Mouse (Mus musculus) megakaryocyte, embryonic 14.5 days (primary cell): ENCODE results near the gene Gli2. TPM values are rescaled to one million over a fixed set of nuclear protein-coding genes. Genes with fewer than 3 reads are reported as not detected.

ENCODE experiments used
- H3K27me3 ChIP-seq: replicated peaks from 2 replicates; pipeline ENCODE3; 2012; ENCODE audit warnings: inconsistent platforms
- H3K36me3 ChIP-seq: replicated peaks from 2 replicates; pipeline ENCODE3; 2012; ENCODE audit warnings: low read length, inconsistent platforms, mixed read lengths
- H3K4me1 ChIP-seq: 2 replicates; pipeline ENCODE4 v1.6.1; 2012; ENCODE audit warnings: inconsistent platforms
- H3K4me3 ChIP-seq: replicated peaks from 2 replicates; pipeline ENCODE3; 2012; ENCODE audit warnings: moderate library complexity, mild to moderate bottlenecking, inconsistent platforms
- H3K9me3 ChIP-seq: 2 replicates; pipeline ENCODE4 v1.6.1; 2012; ENCODE audit warnings: inconsistent platforms
- FLI1 ChIP-seq: IDR thresholded peaks from 2 replicates; pipeline ENCODE4 v1.6.1; 2012; ENCODE audit warnings: low read length, inconsistent platforms, mixed read lengths
- GATA1 ChIP-seq: IDR thresholded peaks from 3 replicates; pipeline ENCODE4 v1.6.1; 2012; ENCODE audit warnings: mixed read lengths, low read length, inconsistent platforms, borderline replicate concordance
- polyA plus RNA-seq: library from polyadenylated mRNA; stranded (reverse); fragments of >175 nt; gene quantifications from 2 replicates; pipeline ENCODE4 v1.2.3, GENCODE M21; 2012; ENCODE audit warnings: low replicate concordance; ENCODE audit not compliant: insufficient read depth

Gli2 gene
- polyA plus RNA-seq, 1 experiment, result not detected

DNA sequence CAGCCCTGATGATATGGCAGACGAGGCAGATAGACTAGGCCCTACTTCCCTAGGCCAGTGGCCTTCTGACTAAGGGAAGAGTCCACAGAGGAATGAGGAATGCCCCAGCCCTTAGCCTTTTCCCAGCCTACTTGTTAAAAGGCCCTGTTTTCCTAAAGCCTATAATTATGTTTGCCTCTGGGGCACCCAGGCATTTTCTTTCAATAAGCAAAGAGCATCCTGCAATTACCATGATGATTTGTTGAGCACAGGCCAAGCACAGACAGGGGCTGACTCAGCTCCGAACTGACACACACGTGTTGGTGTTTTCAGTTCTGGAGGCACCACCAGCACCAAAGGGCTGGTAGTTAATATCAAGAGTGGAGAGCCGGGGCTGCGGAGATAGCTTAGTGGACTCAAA, 162.0 kb downstream of the Gli2 start:
- TF ChIP-seq GATA1, result no peak
- no peak for TF ChIP-seq FLI1
- peaks cover 7% of the 10 kb centered on the region; the same call in 1 of the 2 replicates for H3K9me3 ChIP-seq
- H3K27me3 ChIP-seq, result no peaks in the 10 kb centered on the region
- no peak overlapping the region for H3K4me3 ChIP-seq
- no peaks in the 10 kb centered on the region for H3K36me3 ChIP-seq
- 0 out of 2 replicates have a peak, but pooled peaks cover 3% of the 10 kb centered on the region for H3K4me1 ChIP-seq

DNA sequence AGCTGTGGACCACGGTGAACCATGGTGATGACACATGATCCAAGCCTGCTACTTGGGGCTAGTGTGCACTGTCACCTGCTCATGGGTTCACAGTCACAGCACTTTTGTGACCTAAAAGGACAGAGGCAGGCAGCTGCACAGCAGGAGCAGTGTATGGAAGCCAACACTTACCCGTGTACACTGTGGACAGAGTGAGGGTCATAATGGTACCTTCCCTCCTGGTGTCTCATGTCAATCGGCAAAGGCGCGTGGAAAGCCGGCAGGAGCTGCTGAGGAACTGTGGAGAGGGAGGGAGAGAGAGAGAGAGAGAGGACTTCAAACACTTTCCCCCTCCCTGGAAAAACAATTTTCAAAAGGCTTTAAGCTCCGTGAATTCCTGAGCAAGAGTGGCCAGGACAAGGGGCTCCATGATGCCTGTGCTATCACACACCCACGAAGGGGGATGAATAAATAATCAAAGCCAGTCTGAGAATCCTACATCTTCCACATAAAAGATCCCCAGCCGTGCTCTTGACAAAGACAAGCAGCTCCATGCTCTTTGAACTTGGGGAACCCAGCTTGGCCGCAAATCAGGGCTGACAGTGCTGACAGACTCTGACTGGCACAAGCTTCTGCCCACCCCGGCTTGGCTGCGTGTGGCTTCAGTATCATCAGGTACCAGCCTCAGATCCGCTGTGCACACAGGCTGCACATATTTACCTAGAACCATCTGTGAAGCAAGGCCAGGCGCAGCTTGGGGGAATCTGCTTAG, 163.1 kb downstream of the Gli2 start:
- H3K4me3 ChIP-seq, result peak overlapping the region; percentile 1
- TF ChIP-seq FLI1 (no peak), GATA1 (no peak)
- H3K4me1 ChIP-seq, result 0 out of 2 replicates have a peak, but pooled peaks cover 3% of the 10 kb centered on the region
- peaks cover 5% of the 10 kb centered on the region; the same call in 1 of the 2 replicates for H3K9me3 ChIP-seq
- no peaks in the 10 kb centered on the region for H3K36me3 ChIP-seq
- no peaks in the 10 kb centered on the region for H3K27me3 ChIP-seq

- Histone ChIP-seq H3K9me3 (peaks cover 39% of the 10 kb centered on the region), H3K36me3 (no peaks in the 10 kb centered on the region), H3K27me3 (no peaks in the 10 kb centered on the region), H3K4me1 (no peaks in the 10 kb centered on the region), H3K4me3 (no peak overlapping the region)
- TF ChIP-seq GATA1, result no peak
- no peak for TF ChIP-seq FLI1
Observed at GRCm38 (mm10) chr1:118880781-118881247, 172.6 kb downstream of the Gli2 start.

DNA sequence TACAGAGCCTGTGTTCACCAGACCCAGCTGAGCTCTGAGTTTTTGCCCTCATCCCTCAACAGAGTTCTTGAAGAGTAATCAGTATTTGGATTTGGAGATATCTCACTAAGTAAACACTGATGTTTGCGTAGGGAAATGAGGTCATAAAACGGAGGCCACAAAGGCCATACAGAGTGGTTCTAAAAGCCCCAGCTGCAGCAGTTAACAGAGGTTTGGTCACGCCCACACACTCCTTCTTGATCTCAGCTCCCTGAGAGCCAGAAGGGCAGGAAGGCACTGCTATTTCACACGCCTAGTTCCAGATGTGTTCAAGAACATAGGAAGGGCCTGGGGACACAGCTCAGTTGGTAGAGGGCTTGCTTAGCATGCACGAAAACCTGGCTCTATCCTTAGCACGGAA, 175.1 kb downstream of the Gli2 start:
- Histone ChIP-seq H3K36me3 (no peaks in the 10 kb centered on the region), H3K4me3 (no peak overlapping the region), H3K9me3 (peaks cover 43% of the 10 kb centered on the region), H3K27me3 (no peaks in the 10 kb centered on the region), H3K4me1 (no peaks in the 10 kb centered on the region)
- TF ChIP-seq FLI1 (no peak), GATA1 (no peak)

DNA sequence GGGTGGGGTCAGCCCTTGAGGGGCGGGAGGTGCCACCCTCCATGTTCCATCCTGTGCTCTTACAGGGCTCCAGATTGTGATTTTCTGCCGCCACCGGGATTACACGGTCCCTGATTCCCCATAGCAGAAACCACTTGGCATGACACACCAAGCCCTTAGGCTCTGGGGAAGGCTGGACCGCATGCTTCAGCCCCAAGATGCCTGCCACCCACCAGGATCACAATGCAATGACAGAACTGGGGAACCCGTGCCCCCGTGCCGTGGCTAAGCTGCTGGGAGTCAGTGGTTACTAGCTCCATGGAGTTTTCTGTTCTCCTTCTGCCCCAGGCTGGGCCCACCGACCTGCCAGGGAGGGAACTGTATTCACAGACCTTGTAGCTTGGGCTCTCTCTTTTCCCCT, 178.2 kb downstream of the Gli2 start:
- Histone ChIP-seq H3K9me3 (peaks cover 46% of the 10 kb centered on the region), H3K4me3 (no peak overlapping the region), H3K4me1 (no peaks in the 10 kb centered on the region), H3K36me3 (no peaks in the 10 kb centered on the region), H3K27me3 (no peaks in the 10 kb centered on the region)
- TF ChIP-seq GATA1, result no peak
- no peak for TF ChIP-seq FLI1

DNA sequence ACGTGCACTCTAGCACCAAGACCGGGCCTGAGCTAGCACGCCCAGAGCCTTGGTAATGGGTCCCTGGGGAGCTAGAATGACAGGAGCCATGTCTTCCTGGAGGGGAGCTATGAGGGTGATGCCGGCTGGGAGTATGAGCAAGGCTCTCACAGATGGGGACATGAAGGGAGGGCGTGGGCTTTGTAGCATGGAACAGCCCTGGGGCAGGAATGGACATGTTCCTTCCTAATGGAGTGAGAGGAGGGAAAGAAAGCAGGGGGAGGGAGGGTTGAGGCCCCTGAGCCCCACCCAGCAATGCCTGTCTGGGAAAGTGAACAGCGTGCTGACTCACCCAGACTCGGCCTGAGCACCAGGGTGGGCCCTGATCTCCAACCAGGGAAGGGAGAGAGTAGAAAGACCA, 179.9 kb downstream of the Gli2 start:
- no peaks in the 10 kb centered on the region for H3K27me3 ChIP-seq
- no peaks in the 10 kb centered on the region for H3K4me1 ChIP-seq
- H3K4me3 ChIP-seq, result no peak overlapping the region
- TF ChIP-seq FLI1 (no peak), GATA1 (no peak)
- H3K36me3 ChIP-seq, result no peaks in the 10 kb centered on the region
- H3K9me3 ChIP-seq, result peaks cover 40% of the 10 kb centered on the region

- no peaks in the 10 kb centered on the region for H3K4me1 ChIP-seq
- TF ChIP-seq GATA1 (no peak), FLI1 (no peak)
- no peaks in the 10 kb centered on the region for H3K36me3 ChIP-seq
- no peaks in the 10 kb centered on the region for H3K27me3 ChIP-seq
- H3K4me3 ChIP-seq, result no peak overlapping the region
- peaks cover 50% of the 10 kb centered on the region for H3K9me3 ChIP-seq
Observed at GRCm38 (mm10) chr1:118864735-118865134, 188.7 kb downstream of the Gli2 start.

DNA sequence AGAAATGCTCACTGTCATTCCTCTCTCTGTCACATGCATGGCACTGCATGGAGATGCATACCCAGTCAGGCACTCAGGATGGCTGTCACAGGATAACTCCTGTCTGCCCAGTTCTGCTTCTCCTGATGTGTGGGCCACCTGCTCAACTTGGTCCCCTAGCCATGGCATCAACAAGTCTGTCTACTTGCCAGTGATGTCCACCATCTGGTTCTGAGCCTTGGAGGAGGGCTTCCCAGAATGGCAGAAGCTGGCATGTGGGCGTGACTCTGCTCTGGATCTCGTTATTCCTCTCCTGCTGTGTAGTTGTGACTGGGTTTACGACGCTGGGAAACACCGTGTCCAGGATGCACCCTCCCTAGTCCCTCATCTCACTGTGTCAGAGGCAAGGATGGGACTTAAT, 189.4 kb downstream of the Gli2 start:
- TF ChIP-seq FLI1 (no peak), GATA1 (no peak)
- Histone ChIP-seq H3K27me3 (no peaks in the 10 kb centered on the region), H3K9me3 (peaks cover 53% of the 10 kb centered on the region), H3K4me1 (no peaks in the 10 kb centered on the region), H3K36me3 (no peaks in the 10 kb centered on the region), H3K4me3 (peak overlapping the region; percentile 3)

DNA sequence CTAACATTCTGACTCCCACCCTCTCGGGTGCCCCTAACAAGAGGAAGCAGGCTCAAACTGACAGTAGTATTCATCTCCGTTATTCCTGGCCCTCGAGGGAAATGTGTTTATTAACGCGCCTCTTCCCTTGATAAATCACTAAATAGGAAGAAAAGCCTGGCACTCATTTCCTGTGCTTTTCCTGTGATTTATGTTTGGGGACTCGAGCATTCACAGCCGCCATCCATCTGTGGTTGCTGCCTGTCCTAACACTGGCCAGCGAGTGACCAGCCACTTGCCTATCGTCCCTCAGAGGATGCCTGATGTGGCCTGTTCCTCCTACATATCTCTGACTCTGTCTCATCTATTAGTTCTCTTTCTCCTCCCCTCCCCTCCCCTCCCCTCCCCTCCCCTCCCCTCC, 195.3 kb downstream of the Gli2 start:
- no peaks in the 10 kb centered on the region for H3K27me3 ChIP-seq
- TF ChIP-seq FLI1 (no peak), GATA1 (no peak)
- H3K9me3 ChIP-seq, result peaks cover 35% of the 10 kb centered on the region
- no peaks in the 10 kb centered on the region for H3K4me1 ChIP-seq
- H3K4me3 ChIP-seq, result no peak overlapping the region
- H3K36me3 ChIP-seq, result no peaks in the 10 kb centered on the region

GRCm38 (mm10) chr1:118830658-118831057, 222.8 kb downstream of the Gli2 start:
- TF ChIP-seq GATA1 (no peak), FLI1 (no peak)
- Histone ChIP-seq H3K4me1 (no peaks in the 10 kb centered on the region), H3K9me3 (peaks cover 33% of the 10 kb centered on the region), H3K4me3 (no peak overlapping the region), H3K27me3 (no peaks in the 10 kb centered on the region), H3K36me3 (no peaks in the 10 kb centered on the region)
